Mouse (Mus musculus): ENCODE measurements around the gene Ncapd3. TPM values are rescaled to one million over a fixed set of nuclear protein-coding genes. Genes with fewer than 3 reads are reported as not detected.
A peak's percentile ranks its signal among the peaks of the same experiment; 100 is the strongest.

Gene Ncapd3
- 16.6 and 17.9 TPM in 2 replicates for total RNA-seq (2017)

GRCm38 (mm10) chr9:27029828-27030762 lies at the start of gene Ncapd3, which contains the start of gene Vps26b:
Gene Ncapd3, plus strand, starts transcription at chr9:27030175.
Gene Vps26b, minus strand, starts transcription at chr9:27030065.
- peak; percentile 85 for ATAC-seq (ENCODE audit: extremely low read depth, insufficient number of reproducible peaks, low FRiP score, poor library complexity, severe bottlenecking)

GRCm38 (mm10) chr9:26985090-26985613 lies 44.8 kb upstream of the Ncapd3 start:
- no peak for ATAC-seq (ENCODE audit: extremely low read depth, insufficient number of reproducible peaks, low FRiP score, poor library complexity, severe bottlenecking)

GRCm38 (mm10) chr9:26985668-26986277 lies 44.2 kb upstream of the Ncapd3 start:
- ATAC-seq (ENCODE audit: extremely low read depth, insufficient number of reproducible peaks, low FRiP score, poor library complexity, severe bottlenecking): no peak

- ATAC-seq (ENCODE audit: extremely low read depth, insufficient number of reproducible peaks, low FRiP score, poor library complexity, severe bottlenecking): no peak
Measured at GRCm38 (mm10) chr9:26990181-26990580, 39.8 kb upstream of the Ncapd3 start.

GRCm38 (mm10) chr9:26993118-26993517 lies 36.9 kb upstream of the Ncapd3 start:
- ATAC-seq (ENCODE audit: extremely low read depth, insufficient number of reproducible peaks, low FRiP score, poor library complexity, severe bottlenecking): no peak

- no peak for ATAC-seq (ENCODE audit: extremely low read depth, insufficient number of reproducible peaks, low FRiP score, poor library complexity, severe bottlenecking)
Measured at GRCm38 (mm10) chr9:26993900-26994299, 36.1 kb upstream of the Ncapd3 start.

- ATAC-seq (ENCODE audit: extremely low read depth, insufficient number of reproducible peaks, low FRiP score, poor library complexity, severe bottlenecking): peak; percentile 72
Measured at GRCm38 (mm10) chr9:26997062-26997461, 32.9 kb upstream of the Ncapd3 start.

- no peak for ATAC-seq (ENCODE audit: extremely low read depth, insufficient number of reproducible peaks, low FRiP score, poor library complexity, severe bottlenecking)
Measured at GRCm38 (mm10) chr9:26997501-26997900, 32.5 kb upstream of the Ncapd3 start.

- no peak for ATAC-seq (ENCODE audit: extremely low read depth, insufficient number of reproducible peaks, low FRiP score, poor library complexity, severe bottlenecking)
Measured at GRCm38 (mm10) chr9:26998669-26999460, 31.1 kb upstream of the Ncapd3 start.

GRCm38 (mm10) chr9:26999461-27000395 lies 30.2 kb upstream of the Ncapd3 start, which contains the start of the genes Acad8 and Thyn1:
Gene Acad8, minus strand, starts transcription at chr9:26999566.
Gene Thyn1, plus strand, starts transcription at chr9:26999710.
- ATAC-seq (ENCODE audit: extremely low read depth, insufficient number of reproducible peaks, low FRiP score, poor library complexity, severe bottlenecking): peak; percentile 99

- no peak for ATAC-seq (ENCODE audit: extremely low read depth, insufficient number of reproducible peaks, low FRiP score, poor library complexity, severe bottlenecking)
Measured at GRCm38 (mm10) chr9:27005231-27005630, 24.7 kb upstream of the Ncapd3 start.

GRCm38 (mm10) chr9:27005933-27006332 lies 24.0 kb upstream of the Ncapd3 start:
- ATAC-seq (ENCODE audit: extremely low read depth, insufficient number of reproducible peaks, low FRiP score, poor library complexity, severe bottlenecking): no peak

- ATAC-seq (ENCODE audit: extremely low read depth, insufficient number of reproducible peaks, low FRiP score, poor library complexity, severe bottlenecking): no peak
Measured at GRCm38 (mm10) chr9:27006866-27007265, 23.1 kb upstream of the Ncapd3 start.

GRCm38 (mm10) chr9:27009231-27009630 lies 20.7 kb upstream of the Ncapd3 start:
- no peak for ATAC-seq (ENCODE audit: extremely low read depth, insufficient number of reproducible peaks, low FRiP score, poor library complexity, severe bottlenecking)

GRCm38 (mm10) chr9:27011572-27011971 lies 18.4 kb upstream of the Ncapd3 start:
- no peak for ATAC-seq (ENCODE audit: extremely low read depth, insufficient number of reproducible peaks, low FRiP score, poor library complexity, severe bottlenecking)

GRCm38 (mm10) chr9:27018961-27019360 lies 11.0 kb upstream of the Ncapd3 start:
- ATAC-seq (ENCODE audit: extremely low read depth, insufficient number of reproducible peaks, low FRiP score, poor library complexity, severe bottlenecking): no peak

GRCm38 (mm10) chr9:27023681-27024080 lies 6.3 kb upstream of the Ncapd3 start:
- ATAC-seq (ENCODE audit: extremely low read depth, insufficient number of reproducible peaks, low FRiP score, poor library complexity, severe bottlenecking): peak; percentile 76

- ATAC-seq (ENCODE audit: extremely low read depth, insufficient number of reproducible peaks, low FRiP score, poor library complexity, severe bottlenecking): peak; percentile 42; the same call in 1 of the 2 replicates
Measured at GRCm38 (mm10) chr9:27026708-27027107, 3.3 kb upstream of the Ncapd3 start.
